Mouse (Mus musculus) midbrain, embryonic 15.5 days (tissue): ENCODE results near the gene Pfas. TPM values are rescaled to one million over a fixed set of nuclear protein-coding genes. Genes with fewer than 3 reads are reported as not detected.
"Not testable (repeated sequence)": the region's sequence is repeated elsewhere in the genome, so short reads cannot be mapped to it uniquely, and the experiment has no call there.

Experiments
- ATAC-seq: fragments of 200-750 bp; cut with Nextera tagmentation; replicated peaks from 2 replicates; pipeline ENCODE4 v1.8.0; 2017; ENCODE audit warnings: moderate TSS enrichment
- H3K27ac ChIP-seq: fragments of 300-500 bp; sonication (generic); 2 replicates; pipeline ENCODE4 v1.5.1; 2015; ENCODE audit warnings: mild to moderate bottlenecking, inconsistent platforms
- H3K27me3 ChIP-seq: fragments of 300-500 bp; sonication (generic); replicated peaks from 2 replicates; pipeline ENCODE4 v1.6.1; 2015; ENCODE audit warnings: inconsistent platforms
- H3K36me3 ChIP-seq: fragments of 300-500 bp; sonication (generic); replicated peaks from 2 replicates; pipeline ENCODE4 v1.6.1; 2015; ENCODE audit warnings: inconsistent platforms
- H3K4me1 ChIP-seq: fragments of 300-500 bp; sonication (generic); 2 replicates; pipeline ENCODE4 v1.6.1; 2015; ENCODE audit warnings: inconsistent platforms
- H3K4me2 ChIP-seq: fragments of 300-500 bp; sonication (generic); 2 replicates; pipeline ENCODE4 v1.6.1; 2015; ENCODE audit warnings: inconsistent platforms, mild to moderate bottlenecking, moderate library complexity
- H3K4me3 ChIP-seq: fragments of 300-500 bp; sonication (generic); 2 replicates; pipeline ENCODE4 v1.5.1; 2015; ENCODE audit warnings: mild to moderate bottlenecking, inconsistent platforms
- H3K9ac ChIP-seq: fragments of 300-500 bp; sonication (generic); 2 replicates; pipeline ENCODE4 v1.6.1; 2015; ENCODE audit warnings: mild to moderate bottlenecking, inconsistent platforms
- H3K9me3 ChIP-seq: fragments of 300-500 bp; sonication (generic); 2 replicates; pipeline ENCODE4 v1.6.1; 2016; ENCODE audit warnings: inconsistent platforms
- WGBS: fragments of 180-500 bp; shearing (Covaris S2); methylation state at CpG from one replicate; pipeline ENCODE4 v1.1.7; 2015; ENCODE audit warnings: mixed read lengths; 5-methylcytosine and 5-hydroxymethylcytosine counted together
- polyA plus RNA-seq: library from polyadenylated mRNA; unstranded; fragments of >200 nt; fragmentation: Nextera tagmentation; extraction: Ambion mirVana; gene quantifications from 2 replicates; pipeline ENCODE4 v1.2.1, GENCODE M21; 2015

Gene Pfas
- polyA plus RNA-seq, 1 experiment from 2014 or later = 18.7 TPM

DNA sequence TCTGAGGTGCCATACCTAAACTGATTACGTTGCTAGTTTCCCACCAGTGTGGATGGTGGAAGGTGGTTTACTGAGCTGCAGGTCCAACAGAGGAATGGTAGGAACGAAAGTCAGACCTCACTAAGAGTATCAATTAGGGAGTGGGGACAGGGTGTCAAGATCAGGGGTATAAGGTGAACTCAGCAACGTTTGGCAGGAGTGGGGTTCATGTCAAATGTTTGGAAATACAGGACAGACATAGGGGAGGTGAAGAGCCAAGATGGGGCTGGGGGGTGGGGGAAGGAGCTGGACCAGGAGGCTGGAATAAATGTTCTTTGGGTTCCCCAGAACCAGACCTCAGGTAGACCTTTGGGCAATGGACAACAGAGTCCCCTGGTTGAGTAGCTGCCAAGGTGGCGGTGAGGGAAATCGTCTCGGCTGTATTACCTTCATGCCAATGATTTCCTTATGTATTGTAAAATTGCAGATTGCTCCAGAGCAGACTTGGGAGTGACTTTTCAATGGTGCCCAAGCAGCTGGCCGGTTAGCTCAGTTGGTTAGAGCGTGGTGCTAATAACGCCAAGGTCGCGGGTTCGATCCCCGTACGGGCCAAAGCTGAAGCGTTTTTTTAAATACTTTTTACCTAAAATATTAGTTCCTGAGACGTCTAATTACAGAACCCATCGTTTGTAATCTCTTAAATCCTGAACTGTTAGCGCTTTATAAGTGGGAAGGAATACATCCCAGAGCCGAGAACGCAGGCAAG lies 28.4 kb upstream of the Pfas start:
- 8% methylated on average over 20 of the region's 20 CpGs for WGBS
- Histone ChIP-seq H3K4me3 (peak overlapping the region; percentile 71), H3K9ac (peak overlapping the region; percentile 80), H3K9me3 (no peaks in the 10 kb centered on the region), H3K27ac (peak overlapping the region; percentile 88), H3K36me3 (peaks cover 24% of the 10 kb centered on the region), H3K4me2 (peak overlapping the region; percentile 62), H3K27me3 (no peaks in the 10 kb centered on the region), H3K4me1 (peaks cover 35% of the 10 kb centered on the region)
- peak; percentile 19; the same call in 1 of the 2 replicates for ATAC-seq

DNA sequence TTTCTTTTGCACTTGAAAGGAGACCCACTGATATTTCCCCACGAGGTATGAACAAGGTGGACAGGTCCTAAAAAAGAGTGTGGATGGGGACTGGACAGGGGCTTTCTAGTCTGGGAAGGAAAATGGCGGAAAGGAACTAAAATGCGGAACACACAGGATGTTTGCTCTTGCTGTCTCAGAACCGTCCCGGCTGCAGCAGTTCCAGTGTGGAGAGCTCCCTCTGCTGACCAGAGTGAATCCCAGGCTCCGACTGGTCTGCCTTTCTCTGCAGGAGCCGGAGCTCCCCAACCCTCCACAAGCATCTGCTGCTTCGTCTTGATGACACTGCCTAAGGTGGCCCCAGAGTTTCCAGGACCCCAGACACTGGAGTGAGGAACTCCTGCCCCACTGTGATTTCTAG lies 27.6 kb upstream of the Pfas start:
- Histone ChIP-seq H3K36me3 (peaks cover 32% of the 10 kb centered on the region), H3K4me3 (peak overlapping the region; percentile 71; the same call in 1 of the 2 replicates), H3K4me1 (peaks cover 35% of the 10 kb centered on the region), H3K4me2 (peak overlapping the region; percentile 62), H3K9ac (no peak overlapping the region), H3K9me3 (no peaks in the 10 kb centered on the region), H3K27me3 (no peaks in the 10 kb centered on the region), H3K27ac (peak overlapping the region; percentile 60)
- ATAC-seq = peak; percentile 21; the same call in 1 of the 2 replicates
- 4% methylated on average over 8 of the region's 8 CpGs for WGBS

DNA sequence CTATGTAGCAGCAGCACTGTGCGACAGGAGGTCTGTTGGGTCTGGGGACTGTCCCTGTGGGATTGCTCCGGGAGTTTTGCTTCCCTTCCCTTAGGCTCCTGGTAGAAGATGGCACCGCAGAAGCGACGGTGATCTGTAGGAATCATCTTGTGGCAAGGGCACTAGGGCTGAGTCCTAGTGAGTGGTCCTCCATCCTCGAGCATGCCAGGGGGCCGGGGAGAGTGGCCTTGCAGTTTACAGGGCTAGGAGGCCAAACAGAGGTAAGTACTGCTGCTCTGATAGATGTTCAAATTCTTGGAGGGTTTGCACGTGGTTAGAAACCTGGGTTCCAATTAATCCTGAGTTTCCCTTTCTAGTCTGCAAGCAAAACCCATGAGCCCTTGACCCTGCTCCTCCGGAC lies 27.2 kb upstream of the Pfas start:
- Histone ChIP-seq H3K27me3 (no peaks in the 10 kb centered on the region), H3K27ac (peak overlapping the region; percentile 60), H3K9me3 (no peaks in the 10 kb centered on the region), H3K4me3 (no peak overlapping the region), H3K4me2 (peak overlapping the region; percentile 62; the same call in 1 of the 2 replicates), H3K9ac (no peak overlapping the region), H3K4me1 (peaks cover 35% of the 10 kb centered on the region), H3K36me3 (peaks cover 36% of the 10 kb centered on the region)
- WGBS = 75% methylated on average over 9 of the region's 9 CpGs
- no peak for ATAC-seq

DNA sequence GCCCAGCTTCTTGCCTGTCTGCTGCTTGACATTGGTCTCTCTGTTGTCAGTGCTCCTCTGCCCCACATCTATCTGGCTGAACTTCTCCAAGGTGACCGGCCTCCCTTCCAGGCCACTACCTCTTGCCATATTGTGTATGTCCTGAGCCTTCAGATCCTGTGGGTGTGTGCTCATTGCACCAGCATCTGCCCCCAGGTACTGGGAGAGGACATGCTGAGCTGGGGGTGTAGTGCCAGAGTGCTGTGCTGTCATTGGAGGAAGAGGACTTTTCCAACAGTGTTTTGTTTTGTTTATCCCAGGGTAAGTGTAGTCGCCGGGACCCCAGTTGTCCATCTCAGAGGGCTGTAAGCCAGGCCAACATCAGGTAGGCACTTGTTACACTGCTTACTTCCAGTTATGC lies 26.3 kb upstream of the Pfas start:
- H3K9ac ChIP-seq = no peak overlapping the region
- no peak overlapping the region for H3K4me3 ChIP-seq
- no peaks in the 10 kb centered on the region for H3K27me3 ChIP-seq
- H3K9me3 ChIP-seq = no peaks in the 10 kb centered on the region
- H3K4me2 ChIP-seq = no peak overlapping the region
- ATAC-seq = no peak
- peaks cover 36% of the 10 kb centered on the region for H3K36me3 ChIP-seq
- 93% methylated on average over 3 of the region's 3 CpGs for WGBS
- peaks cover 35% of the 10 kb centered on the region for H3K4me1 ChIP-seq
- H3K27ac ChIP-seq = no peak overlapping the region

DNA sequence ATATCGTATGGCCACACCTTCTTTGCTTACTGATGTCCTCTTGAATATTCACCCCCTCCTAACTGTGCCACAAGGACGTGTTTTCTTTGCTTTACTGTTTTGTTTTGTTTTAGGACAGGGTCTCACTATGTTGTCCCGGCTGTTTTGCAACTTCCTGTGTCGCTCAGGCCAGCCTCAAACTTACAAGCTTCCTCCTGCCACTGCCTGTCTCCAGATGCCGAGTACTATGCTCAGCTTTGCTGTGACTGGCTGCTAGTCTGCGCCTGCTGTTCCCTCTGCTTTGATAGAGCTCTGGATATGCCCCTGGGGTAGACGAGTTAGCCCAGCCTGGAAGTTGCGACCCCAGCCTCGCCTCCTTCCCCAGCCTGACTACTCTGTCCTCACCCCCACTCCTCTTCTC lies 25.3 kb upstream of the Pfas start:
- ATAC-seq = no peak
- WGBS = 87% methylated on average over 9 of the region's 9 CpGs
- no peak overlapping the region for H3K4me2 ChIP-seq
- no peak overlapping the region for H3K4me3 ChIP-seq
- peaks cover 25% of the 10 kb centered on the region for H3K4me1 ChIP-seq
- peaks cover 40% of the 10 kb centered on the region for H3K36me3 ChIP-seq
- no peaks in the 10 kb centered on the region for H3K27me3 ChIP-seq
- H3K9ac ChIP-seq = no peak overlapping the region
- H3K27ac ChIP-seq = no peak overlapping the region
- H3K9me3 ChIP-seq = no peaks in the 10 kb centered on the region

DNA sequence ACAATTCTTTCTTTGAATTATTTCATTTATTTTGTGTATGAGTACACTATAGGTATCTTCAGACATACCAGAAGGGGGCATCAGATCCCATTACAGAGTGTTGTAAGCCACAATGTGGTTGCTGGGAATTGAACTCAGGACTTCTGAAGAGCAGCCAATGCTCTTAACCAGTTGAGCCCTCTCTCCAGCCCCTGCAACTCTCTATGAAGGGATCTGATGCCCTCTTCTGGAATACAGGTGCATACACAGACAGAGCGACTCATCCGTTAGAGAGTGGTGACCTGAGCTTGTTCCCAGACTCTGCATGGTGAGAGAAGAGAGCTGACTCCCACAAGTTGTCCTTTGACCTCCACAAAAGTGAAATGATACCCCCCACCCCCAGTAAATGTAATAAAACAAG lies 20.5 kb upstream of the Pfas start:
- Histone ChIP-seq H3K27ac (no peak overlapping the region), H3K36me3 (peaks cover 71% of the 10 kb centered on the region), H3K4me1 (no peaks in the 10 kb centered on the region), H3K4me3 (no peak overlapping the region), H3K4me2 (no peak overlapping the region), H3K27me3 (no peaks in the 10 kb centered on the region), H3K9me3 (no peaks in the 10 kb centered on the region), H3K9ac (no peak overlapping the region)
- no peak for ATAC-seq
- WGBS = 58% methylated on average over 2 of the region's 2 CpGs

DNA sequence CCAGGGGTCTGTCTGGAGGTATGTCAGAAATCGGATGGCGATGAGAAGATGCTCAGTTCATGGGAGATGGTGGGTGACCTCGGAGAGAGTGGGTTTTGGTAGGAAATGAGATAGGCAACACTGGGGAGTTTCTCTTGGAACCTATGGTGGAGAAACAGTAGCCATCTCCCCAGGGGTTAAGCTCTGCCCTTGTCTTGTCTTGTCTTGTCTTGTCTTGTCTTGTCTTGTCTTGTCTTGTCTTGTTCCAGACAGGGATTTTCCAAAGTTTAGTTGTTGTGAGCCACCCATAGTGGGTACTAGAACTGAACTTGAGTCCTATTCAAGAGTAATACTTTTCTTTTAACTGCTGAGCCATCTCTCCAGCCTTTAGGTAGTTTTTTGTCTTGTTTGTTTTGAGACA lies 18.3 kb upstream of the Pfas start:
- Histone ChIP-seq H3K27ac (no peak overlapping the region), H3K9me3 (no peaks in the 10 kb centered on the region), H3K4me1 (no peaks in the 10 kb centered on the region), H3K36me3 (peaks cover 73% of the 10 kb centered on the region), H3K27me3 (no peaks in the 10 kb centered on the region), H3K9ac (no peak overlapping the region), H3K4me2 (no peak overlapping the region), H3K4me3 (no peak overlapping the region)
- 96% methylated on average over 3 of the region's 3 CpGs for WGBS
- no peak for ATAC-seq

DNA sequence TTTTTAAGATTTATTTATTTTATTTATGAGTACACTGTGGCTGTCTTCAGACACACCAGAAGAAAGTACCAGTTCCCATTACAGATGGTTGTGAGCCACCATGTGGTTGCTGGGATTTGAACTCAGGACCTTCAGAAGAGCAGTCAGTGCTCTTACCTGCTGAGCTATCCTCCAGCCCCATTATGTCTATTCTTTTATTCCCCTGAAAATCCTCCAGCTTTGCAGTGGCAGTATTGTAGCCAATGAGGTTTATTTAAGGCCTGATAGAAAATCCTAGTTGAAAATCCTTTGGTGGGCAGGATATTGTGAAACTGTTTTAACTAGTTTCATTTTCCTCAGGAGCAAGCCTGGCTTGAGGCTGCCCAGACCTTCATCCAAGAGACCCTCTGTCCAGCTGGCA lies 12.4 kb upstream of the Pfas start:
- H3K27ac ChIP-seq = no peak overlapping the region
- ATAC-seq = no peak

DNA sequence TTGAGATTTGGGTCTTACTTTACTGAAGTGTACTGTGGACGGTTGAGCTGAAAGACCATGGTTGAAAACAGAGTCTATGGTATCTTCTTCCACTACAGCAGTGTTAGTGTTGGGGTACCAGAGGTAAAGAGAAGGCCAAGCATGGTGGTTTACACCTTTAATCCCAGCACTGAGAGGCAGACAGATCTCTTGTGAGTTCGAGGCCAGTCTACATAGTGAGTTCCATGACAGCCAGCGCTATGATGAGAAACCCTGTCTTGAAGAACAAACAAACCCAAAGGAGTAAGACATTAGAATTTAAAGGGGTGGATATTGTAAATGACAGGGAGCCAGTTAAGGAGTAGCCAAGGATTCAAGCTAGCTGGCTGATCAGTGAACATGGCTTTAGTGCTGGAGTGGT lies 8.5 kb upstream of the Pfas start:
- Histone ChIP-seq H3K27ac (peak overlapping the region; percentile 93), H3K4me2 (peak overlapping the region; percentile 67), H3K4me1 (peaks cover 22% of the 10 kb centered on the region), H3K36me3 (peaks cover under 1% of the 10 kb centered on the region; the same call in 1 of the 2 replicates), H3K9me3 (no peaks in the 10 kb centered on the region), H3K9ac (peak overlapping the region; percentile 86), H3K27me3 (no peaks in the 10 kb centered on the region), H3K4me3 (peak overlapping the region; percentile 68)
- 70% methylated on average over 3 of the region's 3 CpGs for WGBS
- ATAC-seq = no peak

More for the DNA sequence above, 12.4 kb upstream of the Pfas start:
- peaks cover 34% of the 10 kb centered on the region for H3K36me3 ChIP-seq
- no peaks in the 10 kb centered on the region for H3K27me3 ChIP-seq
- H3K9me3 ChIP-seq = no peaks in the 10 kb centered on the region
- H3K4me2 ChIP-seq = no peak overlapping the region
- H3K4me1 ChIP-seq = peaks cover 13% of the 10 kb centered on the region
- H3K4me3 ChIP-seq = no peak overlapping the region
- no peak overlapping the region for H3K9ac ChIP-seq

DNA sequence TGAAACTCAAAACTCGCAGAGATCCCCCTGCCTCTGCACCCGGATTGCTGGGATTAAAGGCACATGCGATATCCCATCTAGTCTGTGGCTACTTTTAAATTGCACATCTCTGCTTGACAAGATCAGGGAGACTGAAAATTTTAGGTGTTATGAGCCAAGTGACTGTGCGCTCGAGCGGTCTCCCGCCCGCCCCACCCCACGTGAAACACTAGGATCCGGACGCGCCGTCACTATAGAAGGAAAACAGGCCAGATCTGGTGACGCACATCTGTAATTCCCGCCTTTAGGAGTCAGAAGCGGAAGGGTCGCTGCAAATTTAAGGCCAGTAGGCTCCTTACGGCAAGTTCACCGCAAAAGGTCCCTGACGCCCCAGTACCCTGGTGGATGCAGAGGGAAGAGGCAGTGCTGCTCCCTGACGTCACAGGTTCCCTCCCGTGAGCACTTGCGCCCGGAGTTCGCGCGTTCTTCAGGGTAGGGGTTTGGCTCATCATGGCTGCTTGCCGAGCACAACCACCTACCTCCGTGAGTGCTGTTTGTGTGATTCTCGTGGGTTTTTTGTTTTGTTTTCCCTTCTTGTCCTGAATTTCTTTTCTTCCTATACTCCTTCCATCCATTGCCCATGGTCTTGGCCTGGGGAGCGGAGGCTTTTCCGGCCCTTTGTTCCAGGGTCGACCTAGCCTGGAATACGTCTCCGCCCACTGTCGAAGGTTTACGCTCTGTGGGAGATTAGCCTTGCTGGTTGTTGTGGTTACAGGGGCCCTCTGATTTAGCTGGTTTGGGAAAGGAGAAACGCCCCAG lies 7.6 kb upstream of the Pfas start, which contains the start of gene Ctc1:
Ctc1 (plus strand) TSS at position 268 of the 798 bp plus-strand sequence.
- Histone ChIP-seq H3K4me2 (peak within 1 kb of the TSS; percentile 67), H3K27ac (peak within 1 kb of the TSS; percentile 93), H3K4me3 (peak within 1 kb of the TSS; percentile 68), H3K36me3 (no peaks in the 10 kb centered on the region), H3K4me1 (peaks cover 26% of the 10 kb centered on the region), H3K27me3 (no peaks in the 10 kb centered on the region), H3K9me3 (no peaks in the 10 kb centered on the region), H3K9ac (peak within 1 kb of the TSS; percentile 86)
- 3% methylated on average over 38 of the region's 38 CpGs for WGBS
- peak; percentile 95 for ATAC-seq

DNA sequence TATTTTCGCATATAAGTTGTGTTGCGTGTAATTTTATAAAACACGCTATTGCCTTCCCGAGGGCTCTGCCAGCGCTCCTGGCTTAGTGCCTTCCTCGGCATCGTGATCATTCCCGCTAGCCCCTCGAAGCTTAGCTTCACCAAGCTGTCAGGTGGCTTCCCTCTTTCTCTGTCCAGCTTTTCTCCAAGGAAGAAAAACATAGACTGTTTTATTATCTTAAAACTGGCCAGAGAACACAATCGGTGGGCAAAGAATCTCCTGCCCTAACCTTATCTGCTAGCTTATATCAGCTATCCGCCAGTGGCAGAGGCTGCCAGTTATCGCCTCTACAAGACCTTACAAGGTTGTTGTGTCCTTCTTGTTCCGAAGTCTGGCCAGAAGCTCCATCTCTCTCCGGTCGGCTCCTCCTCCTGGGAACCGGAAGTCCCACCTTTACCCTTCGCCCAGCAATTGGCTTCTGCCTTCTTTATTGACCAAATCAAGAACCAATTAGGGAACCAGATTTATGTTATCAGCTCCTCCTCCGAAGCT lies 3.9 kb upstream of the Pfas start:
- WGBS = 2% methylated on average over 18 of the region's 18 CpGs

DNA sequence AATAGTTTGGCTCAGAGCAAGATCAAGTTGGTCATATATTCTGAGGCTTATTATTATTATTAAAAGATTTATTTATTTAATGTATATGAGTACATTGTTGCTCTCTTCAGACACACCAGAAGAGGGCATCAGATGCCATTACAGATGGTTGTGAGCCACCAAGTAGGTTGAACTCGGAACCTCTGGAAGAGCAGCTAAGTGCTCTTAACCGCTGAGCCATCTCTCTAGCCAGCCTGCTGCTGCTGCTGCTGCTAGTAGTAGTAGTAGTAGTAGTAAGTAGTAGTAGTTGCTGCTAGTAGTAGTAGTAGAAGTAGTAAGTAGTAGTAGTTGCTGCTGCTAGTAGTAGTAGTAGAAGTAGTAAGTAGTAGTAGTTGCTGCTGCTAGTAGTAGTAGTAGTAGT lies 3.2 kb upstream of the Pfas start:
- H3K9me3 ChIP-seq, H3K36me3 ChIP-seq, ATAC-seq, H3K27me3 ChIP-seq, H3K9ac ChIP-seq: not testable (repeated sequence)
- WGBS = 83% methylated on average over 2 of the region's 2 CpGs
- peaks cover 21% of the 10 kb centered on the region for H3K4me1 ChIP-seq
- H3K27ac ChIP-seq = peak overlapping the region; percentile 86
- H3K4me3 ChIP-seq = peak overlapping the region; percentile 54
- peak overlapping the region; percentile 90 for H3K4me2 ChIP-seq

More for the DNA sequence above, 3.9 kb upstream of the Pfas start:
- no peaks in the 10 kb centered on the region for H3K9me3 ChIP-seq
- peak overlapping the region; percentile 90 for H3K4me2 ChIP-seq
- peak overlapping the region; percentile 86 for H3K27ac ChIP-seq
- H3K36me3 ChIP-seq = no peaks in the 10 kb centered on the region
- H3K4me1 ChIP-seq = peaks cover 26% of the 10 kb centered on the region
- peak overlapping the region; percentile 54 for H3K4me3 ChIP-seq
- H3K27me3 ChIP-seq = no peaks in the 10 kb centered on the region
- H3K9ac ChIP-seq = peak overlapping the region; percentile 38
- ATAC-seq = peak; percentile 73
